Mouse (Mus musculus) kidney, adult 18-20 months (tissue): Measurements from ENCODE around the gene Ifna12.
"Not testable (repeated sequence)": the region's sequence is repeated elsewhere in the genome, so short reads cannot be mapped to it uniquely, and the experiment has no call there.

Experiments
- DNase-seq: peaks from one replicate; pipeline ENCODE4 v3.0.0; 2021

Gene Ifna12

GRCm38 (mm10) chr4:88603276-88603675, at the start of gene Ifna12:
Ifna12 (minus strand) TSS chr4:88603376.
- DNase-seq, result no peak

- no peak for DNase-seq
These were observed 41.2 kb upstream of the Ifna12 start, which contains the start of gene Ifna13 for GRCm38 (mm10) chr4:88644359-88644758. Ifna13 (minus strand) TSS chr4:88644459.

- no peak for DNase-seq
These were observed 39.4 kb upstream of the Ifna12 start for GRCm38 (mm10) chr4:88642526-88642925.

GRCm38 (mm10) chr4:88641077-88641831, 38.1 kb upstream of the Ifna12 start:
- peak; percentile 94 for DNase-seq

GRCm38 (mm10) chr4:88640704-88641076, 37.5 kb upstream of the Ifna12 start:
- no peak for DNase-seq

GRCm38 (mm10) chr4:88634311-88634710, 31.1 kb upstream of the Ifna12 start, which contains the start of gene C87499:
C87499 (minus strand) TSS chr4:88634411.
- DNase-seq, result no peak

- DNase-seq, result no peak
These were observed 10.9 kb downstream of the Ifna12 start, which contains the start of gene Ifna9 for GRCm38 (mm10) chr4:88592285-88592684. Ifna9 (minus strand) TSS chr4:88592385.

- no peak for DNase-seq
These were observed 31.5 kb downstream of the Ifna12 start, which contains the start of gene Ifna14 for GRCm38 (mm10) chr4:88571698-88572097. Ifna14 (minus strand) TSS chr4:88571798.

GRCm38 (mm10) chr4:88561791-88562190, 41.4 kb downstream of the Ifna12 start:
- no peak for DNase-seq

- DNase-seq, result not testable (repeated sequence)
These were observed 45.0 kb downstream of the Ifna12 start, which contains the start of gene Ifna15 for GRCm38 (mm10) chr4:88558145-88558544. Ifna15 (minus strand) TSS chr4:88558245.
